Mouse (Mus musculus) ES-E14 (cell line): Measurements from ENCODE around the gene Gramd1a. TPM values are rescaled to one million over a fixed set of nuclear protein-coding genes. Genes with fewer than 3 reads are reported as not detected.

Experiments
- DNase-seq: peaks from one replicate; pipeline ENCODE4 v3.0.0-alpha.2; 2013; ENCODE audit warnings: low read depth, low spot score
- H3K27ac ChIP-seq: 2 replicates; pipeline ENCODE4 v1.5.1; 2012; ENCODE audit warnings: low read depth, mild to moderate bottlenecking, low read length, moderate library complexity, mixed read lengths; ENCODE audit not compliant: poor library complexity, insufficient read depth, severe bottlenecking
- H3K36me3 ChIP-seq: 2 replicates; pipeline ENCODE4 v1.6.1; 2012; ENCODE audit warnings: mild to moderate bottlenecking, low read length, moderate library complexity, mixed read lengths; ENCODE audit not compliant: control insufficient read depth, poor library complexity, insufficient read depth, severe bottlenecking
- H3K4me1 ChIP-seq, 2 experiments: fragments of 150-350 bp in 1 of 2; sonication (generic) in 1 of 2; 2 replicates each; pipeline ENCODE4 v1.6.1; 2012; ENCODE audit warnings: low read length in 2 of 2, mild to moderate bottlenecking in 1 of 2, mixed read lengths in 1 of 2; ENCODE audit not compliant: control insufficient read depth in 2 of 2, insufficient read depth in 2 of 2, poor library complexity in 1 of 2
- H3K4me3 ChIP-seq, 2 experiments: fragments of 150-350 bp in 1 of 2; sonication (generic) in 1 of 2; 2 replicates each; pipeline ENCODE4 v1.5.1; 2012; ENCODE audit warnings: low read length in 2 of 2, low read depth in 1 of 2, mild to moderate bottlenecking in 1 of 2, mixed read lengths in 1 of 2; ENCODE audit not compliant: insufficient read depth in 1 of 2, poor library complexity in 1 of 2, severe bottlenecking in 1 of 2
- H3K9ac ChIP-seq: 2 replicates; pipeline ENCODE4 v1.6.1; 2012; ENCODE audit warnings: low read depth, mild to moderate bottlenecking, low read length, mixed read lengths; ENCODE audit not compliant: poor library complexity, insufficient read depth, severe bottlenecking
- H3K9me3 ChIP-seq: fragments of 150-350 bp; sonication (generic); 2 replicates; pipeline ENCODE4 v1.6.1; 2012; ENCODE audit warnings: low read depth, mild to moderate bottlenecking, low read length; ENCODE audit not compliant: control insufficient read depth, insufficient read depth
- CHD2 ChIP-seq: IDR thresholded peaks from 2 replicates; pipeline ENCODE4 v1.6.1; 2014; ENCODE audit warnings: mild to moderate bottlenecking, low read depth, low read length, inconsistent platforms
- HCFC1 ChIP-seq: IDR thresholded peaks from 2 replicates; pipeline ENCODE4 v1.6.1; 2012; ENCODE audit warnings: low read length, inconsistent platforms, borderline replicate concordance; ENCODE audit not compliant: insufficient read depth
- MAFK ChIP-seq: IDR thresholded peaks from 2 replicates; pipeline ENCODE4 v1.6.1; 2014; ENCODE audit warnings: mild to moderate bottlenecking, low read depth, low read length, inconsistent platforms; ENCODE audit not compliant: insufficient read depth
- ZC3H11A ChIP-seq: IDR thresholded peaks from 2 replicates; pipeline ENCODE4 v1.6.1; 2012; ENCODE audit warnings: low read depth, mild to moderate bottlenecking, inconsistent platforms, low read length, borderline replicate concordance
- ZNF384 ChIP-seq: IDR thresholded peaks from 2 replicates; pipeline ENCODE4 v1.6.1; 2012; ENCODE audit warnings: low read depth, low read length, inconsistent platforms
- in situ Hi-C, 2 experiments: fragments of 600-800 bp; cut with MboI; formaldehyde crosslinking; loops; one replicate each; pipeline ENCODE4 v1.15.1; 2025; ENCODE audit warnings: low sequenced_read_pairs in 2 of 2, inconsistent platforms in 1 of 2; ENCODE audit not compliant: unreplicated experiment in 2 of 2
- total RNA-seq: library from RNA; depleted of rRNA; stranded (reverse); fragments of 300-350 nt; gene quantifications from 2 replicates; pipeline ENCODE4 v1.2.3, GENCODE M21; 2012

The Gramd1a gene
- total RNA-seq, 1 experiment = 44.2 TPM

DNA sequence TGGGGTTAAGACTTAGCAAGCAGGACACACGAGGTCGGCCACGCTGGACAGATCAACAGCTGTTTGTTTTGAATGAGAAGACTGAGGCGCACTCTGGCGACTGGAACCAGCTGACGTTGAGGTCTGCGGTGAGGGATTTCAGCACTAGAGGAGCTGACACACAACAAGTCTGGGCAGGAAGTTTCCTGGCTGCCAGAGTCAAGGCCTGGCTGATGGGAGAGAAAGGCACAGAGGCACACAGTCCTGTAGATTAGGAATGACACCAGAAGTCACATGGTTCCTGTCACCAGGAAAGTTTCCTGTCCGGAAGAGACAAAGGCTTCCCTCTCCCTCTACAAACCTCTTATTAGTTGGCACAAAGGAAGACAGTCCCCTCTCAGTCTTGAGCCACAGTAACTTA is 12.7 kb upstream of the Gramd1a start:
- H3K4me1 ChIP-seq = peaks cover 4 to 8% of the 10 kb centered on the region in 2 experiments
- in situ Hi-C loops = no loop called here
- no peak overlapping the region for H3K4me3 ChIP-seq
- no peak overlapping the region for H3K27ac ChIP-seq
- H3K9ac ChIP-seq = no peak overlapping the region
- no peaks in the 10 kb centered on the region for H3K9me3 ChIP-seq
- no peak for DNase-seq
- no peaks in the 10 kb centered on the region for H3K36me3 ChIP-seq
- TF ChIP-seq ZNF384 = no peak

DNA sequence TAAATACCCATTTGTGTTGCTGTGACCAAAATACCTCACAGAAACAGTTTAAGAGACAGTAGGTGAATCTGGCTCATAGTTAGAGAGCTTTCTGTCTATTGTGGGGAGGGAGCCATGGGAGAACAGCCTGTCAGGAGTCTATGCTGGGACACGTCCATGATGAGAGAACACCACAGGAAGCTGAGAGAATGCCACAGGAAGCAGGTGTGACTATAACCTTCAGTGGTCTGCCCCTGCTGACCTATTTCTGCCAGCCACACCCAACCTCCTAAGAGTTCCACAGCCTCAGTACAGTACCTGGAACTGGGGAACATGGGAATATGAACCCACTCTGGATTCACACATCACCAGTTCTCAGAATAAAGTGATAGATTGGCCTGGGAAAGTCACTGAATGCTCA is 9.1 kb upstream of the Gramd1a start:
- in situ Hi-C loops = no loop called here

DNA sequence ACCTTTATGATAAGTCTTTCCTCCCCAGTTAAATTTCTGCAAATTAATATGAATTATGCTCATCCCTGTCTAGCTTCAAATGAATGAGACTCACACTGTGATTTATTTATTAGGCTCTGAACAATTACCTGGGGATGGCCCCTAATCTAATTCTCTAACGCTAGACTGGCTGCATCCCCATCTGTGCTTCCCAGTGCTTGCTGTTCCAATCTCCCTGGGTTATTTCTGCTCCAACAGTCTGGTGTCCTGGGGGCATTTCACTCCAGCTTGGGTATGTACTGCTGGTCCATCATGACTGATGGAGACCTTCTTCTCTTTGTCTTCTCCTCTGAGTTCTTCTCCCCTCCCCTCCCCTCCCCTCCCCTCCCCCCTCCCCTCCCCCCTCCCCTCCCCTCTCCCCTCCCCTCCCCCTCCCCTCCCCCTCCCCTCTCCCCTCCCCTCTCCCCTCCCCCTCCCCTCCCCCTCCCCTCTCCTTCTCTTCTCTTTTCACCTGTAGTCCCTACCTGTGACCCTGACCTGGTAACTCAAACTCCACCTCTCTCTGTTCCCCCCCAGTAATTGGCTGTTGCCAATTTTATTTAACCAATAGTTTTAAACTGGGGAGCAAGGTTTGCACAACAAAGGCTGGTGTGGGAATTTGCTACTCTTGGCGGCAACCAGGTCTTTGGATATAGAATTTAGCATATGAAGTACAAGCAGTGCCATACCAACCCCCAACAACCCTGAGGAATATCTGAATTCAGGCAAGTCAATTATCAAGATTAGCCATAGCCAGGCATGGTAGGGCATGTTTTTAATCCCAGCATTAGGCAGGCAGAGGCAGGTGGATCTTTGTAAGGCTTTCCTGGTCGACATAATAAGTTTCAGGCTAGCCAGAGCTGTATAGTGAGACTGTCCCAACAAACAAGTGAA is 8.2 kb upstream of the Gramd1a start:
- H3K9ac ChIP-seq = no peak overlapping the region
- H3K9me3 ChIP-seq = no peaks in the 10 kb centered on the region
- H3K4me3 ChIP-seq = no peak overlapping the region
- peaks cover 5 to 18% of the 10 kb centered on the region in 2 experiments for H3K4me1 ChIP-seq
- in situ Hi-C loops = no loop called here
- TF ChIP-seq ZNF384 (no peak), ZC3H11A (no peak), MAFK (no peak), HCFC1 (no peak), CHD2 (no peak)
- H3K36me3 ChIP-seq = no peaks in the 10 kb centered on the region
- no peak overlapping the region; the same call in 1 of the 2 replicates for H3K27ac ChIP-seq
- DNase-seq = no peak

More for the DNA sequence above, 9.1 kb upstream of the Gramd1a start:
- H3K4me1 ChIP-seq = peaks cover 5 to 18% of the 10 kb centered on the region in 2 experiments
- TF ChIP-seq HCFC1 = no peak
- no peak for TF ChIP-seq ZC3H11A
- H3K36me3 ChIP-seq = no peaks in the 10 kb centered on the region
- H3K9me3 ChIP-seq = no peaks in the 10 kb centered on the region
- H3K27ac ChIP-seq = no peak overlapping the region; the same call in 1 of the 2 replicates
- no peak for DNase-seq
- no peak overlapping the region for H3K9ac ChIP-seq
- H3K4me3 ChIP-seq = no peak overlapping the region

DNA sequence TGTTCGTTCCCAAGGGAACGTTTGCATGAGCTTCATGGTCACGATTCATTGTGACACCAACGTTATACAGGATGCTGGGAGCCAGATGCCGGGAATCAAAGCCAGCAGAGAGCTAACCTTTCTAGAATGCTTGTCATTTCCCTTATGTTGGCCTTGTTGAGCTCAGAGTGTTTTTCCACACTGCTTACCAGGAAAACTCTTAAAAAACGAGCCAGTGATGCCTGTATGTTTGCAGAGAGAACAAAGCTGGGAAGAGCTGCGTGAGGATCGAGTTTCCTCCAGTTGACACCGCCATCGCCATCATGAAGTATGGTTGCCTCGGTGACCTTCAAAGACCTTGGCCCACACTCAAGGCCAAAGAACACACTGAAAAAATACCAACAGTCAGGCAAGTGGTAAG is 6.6 kb upstream of the Gramd1a start:
- peak overlapping the region; percentile 15; the same call in 1 of the 2 replicates for H3K27ac ChIP-seq
- no peak overlapping the region for H3K9ac ChIP-seq
- H3K4me3 ChIP-seq = no peak overlapping the region
- peaks cover 5 to 15% of the 10 kb centered on the region in 2 experiments for H3K4me1 ChIP-seq
- H3K9me3 ChIP-seq = no peaks in the 10 kb centered on the region
- TF ChIP-seq ZNF384 = no peak
- TF ChIP-seq HCFC1 = no peak
- no peak for TF ChIP-seq MAFK
- no peak for TF ChIP-seq ZC3H11A
- TF ChIP-seq CHD2 = no peak
- H3K36me3 ChIP-seq = no peaks in the 10 kb centered on the region
- in situ Hi-C loops = no loop called here
- no peak for DNase-seq
